Mouse (Mus musculus) MEL (cell line): ENCODE results near the gene Gcm1.

Experiments
- CHD2 ChIP-seq: IDR thresholded peaks from 2 replicates; pipeline ENCODE4 v1.6.1; 2011; ENCODE audit warnings: low read length, improper control_type of control experiment
- CTCF ChIP-seq, 3 experiments: IDR thresholded peaks in 2 of 3; conservative IDR thresholded peaks in 1 of 3; 2 replicates each; pipeline ENCODE4 v1.5.1; 2011 to 2012; ENCODE audit warnings: low read length in 3 of 3, low read depth in 2 of 3, mild to moderate bottlenecking in 2 of 3, improper control_type of control experiment in 1 of 3, inconsistent platforms in 1 of 3, mixed read lengths in 1 of 3, moderate library complexity in 1 of 3; ENCODE audit not compliant: control insufficient read depth in 1 of 3, insufficient read depth in 1 of 3, poor library complexity in 1 of 3, severe bottlenecking in 1 of 3
- EP300 ChIP-seq, 2 experiments: IDR thresholded peaks; 2 replicates each; pipeline ENCODE4 v1.6.1; 2011; ENCODE audit warnings: improper control_type of control experiment in 2 of 2, low read length in 2 of 2, low read depth in 1 of 2, mild to moderate bottlenecking in 1 of 2
- JUND ChIP-seq: IDR thresholded peaks from 2 replicates; pipeline ENCODE4 v1.6.1; 2011; ENCODE audit warnings: low read depth, mild to moderate bottlenecking, improper control_type of control experiment, low read length
- MAX ChIP-seq: IDR thresholded peaks from 2 replicates; pipeline ENCODE4 v1.6.1; 2011; ENCODE audit warnings: low read length, improper control_type of control experiment
- MAZ ChIP-seq: IDR thresholded peaks from 2 replicates; pipeline ENCODE4 v1.6.1; 2012; ENCODE audit warnings: low read depth, mild to moderate bottlenecking, inconsistent platforms, low read length, improper control_type of control experiment
- POLR2A ChIP-seq, 2 experiments: IDR thresholded peaks; 2 replicates each; pipeline ENCODE4 v1.6.1; 2011 to 2012; ENCODE audit warnings: low read length in 2 of 2, mild to moderate bottlenecking in 2 of 2, control low read depth in 1 of 2, improper control_type of control experiment in 1 of 2, low read depth in 1 of 2, moderate library complexity in 1 of 2; ENCODE audit not compliant: control insufficient read depth in 1 of 2, insufficient read depth in 1 of 2, poor library complexity in 1 of 2
- RAD21 ChIP-seq: IDR thresholded peaks from 2 replicates; pipeline ENCODE4 v1.6.1; 2011; ENCODE audit warnings: mild to moderate bottlenecking, low read depth, low read length, improper control_type of control experiment
- TCF12 ChIP-seq: IDR thresholded peaks from 2 replicates; pipeline ENCODE4 v1.6.1; 2014; ENCODE audit warnings: low read depth, mild to moderate bottlenecking, inconsistent platforms, low read length, improper control_type of control experiment, moderate library complexity
- UBTF ChIP-seq: IDR thresholded peaks from 2 replicates; pipeline ENCODE4 v1.6.1; 2012; ENCODE audit warnings: low read depth, mild to moderate bottlenecking, inconsistent platforms, low read length, improper control_type of control experiment, moderate library complexity, borderline replicate concordance; ENCODE audit not compliant: insufficient read depth

GRCm38 (mm10) chr9:78022187-78022945 is 29.4 kb upstream of the Gcm1 start:
- no peak for TF ChIP-seq EP300 (IDR thresholded peaks at IDR 0.05; ENCODE audit: low read depth in 1 of 2, low read length in 2 of 2)
- TF ChIP-seq CHD2, result no peak
- no peak for TF ChIP-seq MAX
- no peak for TF ChIP-seq CTCF (IDR thresholded peaks at IDR 0.05 in 2 of 3, conservative IDR thresholded peaks at IDR 0.05 in 1 of 3; ENCODE audit: control insufficient read depth in 1 of 3, insufficient read depth in 1 of 3, low read depth in 2 of 3, low read length in 3 of 3, poor library complexity in 1 of 3, severe bottlenecking in 1 of 3)
- TF ChIP-seq TCF12, result no peak
- TF ChIP-seq MAZ, result no peak
- TF ChIP-seq JUND, result no peak
- TF ChIP-seq UBTF, result no peak
- no peak for TF ChIP-seq RAD21
- TF ChIP-seq POLR2A (IDR thresholded peaks at IDR 0.05; ENCODE audit: control insufficient read depth in 1 of 2, insufficient read depth in 1 of 2, low read depth in 1 of 2, low read length in 2 of 2, poor library complexity in 1 of 2), result no peak
